Mouse (Mus musculus) G1E (cell line): ENCODE measurements around the gene Fancc.

Source experiments
- CTCF ChIP-seq: IDR thresholded peaks from 2 replicates; pipeline ENCODE4 v1.5.1; 2012; ENCODE audit warnings: low read depth, low read length, inconsistent platforms, mixed read lengths
- GATA1 ChIP-seq: IDR thresholded peaks from 2 replicates; pipeline ENCODE4 v1.6.1; 2012; ENCODE audit warnings: borderline replicate concordance, low read length, inconsistent platforms, mixed read lengths
- GATA2 ChIP-seq: IDR thresholded peaks from 2 replicates; pipeline ENCODE4 v1.6.1; 2012; ENCODE audit warnings: low read depth, low read length, inconsistent platforms, borderline replicate concordance
- POLR2AphosphoS5 ChIP-seq: IDR thresholded peaks from 2 replicates; pipeline ENCODE4 v1.6.1; 2012; ENCODE audit warnings: low read depth, low read length, inconsistent platforms; ENCODE audit not compliant: insufficient replicate concordance

DNA sequence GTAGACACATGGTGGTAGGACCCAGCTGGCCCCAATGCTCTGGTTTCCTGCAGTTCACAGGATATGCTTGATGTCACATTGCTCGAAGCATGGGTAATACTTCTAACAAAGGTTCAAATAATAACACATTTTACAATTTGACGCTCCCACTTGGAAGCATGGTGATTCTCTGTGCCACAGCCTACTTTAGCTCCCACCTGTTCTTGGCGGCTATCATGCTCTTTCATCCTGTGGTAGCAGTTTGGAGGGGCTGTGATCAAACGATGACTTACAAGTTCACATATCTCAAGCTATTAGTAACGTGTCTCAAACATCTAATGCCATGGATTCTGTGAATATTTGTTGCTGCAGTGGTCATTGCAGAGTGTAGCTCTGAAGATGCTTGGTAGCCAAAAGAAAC, 219.8 kb downstream of the Fancc start:
- TF ChIP-seq CTCF (no peak), POLR2AphosphoS5 (no peak), GATA1 (no peak), GATA2 (no peak)
